Mouse (Mus musculus) urinary bladder, postnatal 4 days (tissue): ENCODE results near the gene Ntrk2.

Source experiments
- DNase-seq, 2 experiments: peaks; one replicate each; pipeline ENCODE4 v3.0.0; 2021 to 2022; ENCODE audit warnings: low spot score in 2 of 2

Ntrk2 gene

DNA sequence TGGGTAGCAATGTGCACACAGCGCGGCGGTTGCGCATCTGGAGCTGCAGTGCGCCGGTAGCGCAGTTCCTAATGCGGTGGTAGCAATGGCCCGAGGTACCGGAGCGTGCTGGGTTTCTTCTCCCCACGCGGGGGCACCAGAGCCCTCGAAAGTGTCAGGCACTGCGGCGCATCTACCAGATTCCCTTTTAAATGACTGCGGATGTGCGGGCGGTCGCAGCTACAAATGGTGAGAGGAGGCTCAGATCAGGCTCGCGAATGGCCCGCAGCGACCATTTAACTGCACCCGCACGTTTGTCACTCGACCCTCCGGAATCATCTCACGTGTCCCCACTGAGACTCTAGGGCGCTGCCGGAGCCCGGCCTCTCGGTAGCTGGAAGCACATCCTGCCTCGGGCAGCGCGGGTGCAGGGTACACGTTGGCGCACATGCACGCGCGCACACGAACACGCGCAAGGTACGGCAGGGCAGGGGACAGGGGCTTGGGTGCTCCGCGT is at the start of gene Ntrk2:
Gene Ntrk2, plus strand, starts transcription at position 173 of the 496 bp plus-strand sequence.
- peak; percentile 73 to 88 for DNase-seq

DNA sequence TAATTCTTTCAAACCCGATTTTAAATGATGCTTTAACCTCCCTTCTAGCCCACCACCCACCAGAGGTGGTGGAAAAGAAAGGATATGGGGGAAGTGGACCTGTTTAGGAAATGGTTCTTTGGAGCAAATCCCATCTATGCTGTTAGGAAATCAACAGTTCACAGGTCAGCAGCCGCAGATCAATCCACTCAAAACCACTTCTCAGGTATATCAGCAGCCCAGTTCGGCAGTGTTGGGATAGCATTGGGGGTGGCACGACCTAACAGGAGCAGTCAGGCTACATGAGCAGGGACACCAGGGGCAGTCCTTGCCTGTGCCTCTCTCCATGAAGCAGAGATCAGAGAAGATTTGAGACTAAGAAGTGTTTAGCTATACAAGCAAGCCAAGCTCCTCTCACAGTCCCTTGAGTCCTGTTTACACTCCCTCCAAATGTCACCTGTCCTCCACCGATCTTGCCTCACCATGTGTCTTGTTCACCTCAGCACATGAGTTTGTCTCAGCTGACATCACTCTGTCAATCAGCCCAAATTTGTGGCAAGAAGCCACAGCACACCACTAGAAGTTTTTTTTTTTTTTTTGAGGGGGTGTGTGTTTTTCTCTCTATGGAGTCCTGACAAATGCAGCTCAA is 45.3 kb upstream of the Ntrk2 start:
- DNase-seq: no peak

DNA sequence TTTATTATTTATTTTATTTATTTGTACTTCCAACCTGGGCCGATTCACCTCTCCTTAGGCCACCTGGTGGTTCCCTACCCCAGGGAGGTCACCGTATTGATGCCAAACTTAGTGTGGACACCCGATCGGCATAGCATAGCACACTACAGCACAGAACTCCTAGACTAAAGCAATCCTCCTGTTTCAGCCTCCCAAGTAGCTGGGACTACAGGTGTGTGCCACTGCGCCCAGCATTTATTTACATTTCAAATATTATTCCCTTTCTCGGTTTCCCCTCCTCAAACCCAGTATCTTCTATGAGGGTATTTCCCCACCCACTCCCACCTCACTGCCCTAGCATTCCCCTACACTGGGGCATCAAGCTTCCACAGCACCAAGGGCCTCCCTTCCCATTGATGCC is 38.1 kb upstream of the Ntrk2 start:
- no peak for DNase-seq

DNA sequence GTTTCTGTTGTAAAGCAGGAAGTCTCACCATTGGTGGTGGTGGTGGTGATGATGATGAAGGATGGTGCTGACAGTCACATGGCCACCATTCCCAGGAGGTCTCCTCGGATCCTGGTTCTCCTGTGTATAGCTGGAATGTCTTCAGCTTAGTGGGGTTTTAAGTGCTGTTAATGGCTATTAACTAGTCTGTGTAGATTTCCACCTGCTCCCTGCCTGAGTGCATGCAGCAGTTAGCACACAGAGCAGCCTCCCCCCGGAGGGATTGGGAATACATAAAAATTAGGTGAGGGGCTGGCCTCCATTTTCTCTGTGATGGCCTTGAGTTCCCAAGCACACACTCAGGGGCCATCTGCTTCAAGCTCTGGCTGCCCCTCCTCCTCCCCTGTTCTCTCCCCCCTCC is 36.9 kb upstream of the Ntrk2 start:
- DNase-seq: no peak

DNA sequence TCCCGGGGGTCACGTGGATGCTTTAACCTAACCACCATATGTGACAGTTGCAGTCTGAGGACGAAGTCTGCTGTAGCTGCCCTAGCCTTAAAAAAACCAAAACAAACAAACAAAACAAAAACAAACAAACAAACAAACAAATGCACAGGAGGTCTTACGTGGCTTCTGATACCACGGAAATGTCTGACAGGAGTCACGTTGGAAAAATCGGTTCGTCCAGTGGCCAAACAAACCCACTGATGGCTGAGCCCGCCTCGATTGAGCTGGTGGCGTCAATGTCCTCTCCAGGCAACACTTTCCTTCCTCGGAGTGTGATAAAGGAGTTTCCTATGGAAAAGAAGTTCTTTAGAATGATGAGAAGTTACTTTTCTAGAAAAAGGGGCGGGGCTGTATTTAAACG is 27.1 kb upstream of the Ntrk2 start:
- no peak for DNase-seq

DNA sequence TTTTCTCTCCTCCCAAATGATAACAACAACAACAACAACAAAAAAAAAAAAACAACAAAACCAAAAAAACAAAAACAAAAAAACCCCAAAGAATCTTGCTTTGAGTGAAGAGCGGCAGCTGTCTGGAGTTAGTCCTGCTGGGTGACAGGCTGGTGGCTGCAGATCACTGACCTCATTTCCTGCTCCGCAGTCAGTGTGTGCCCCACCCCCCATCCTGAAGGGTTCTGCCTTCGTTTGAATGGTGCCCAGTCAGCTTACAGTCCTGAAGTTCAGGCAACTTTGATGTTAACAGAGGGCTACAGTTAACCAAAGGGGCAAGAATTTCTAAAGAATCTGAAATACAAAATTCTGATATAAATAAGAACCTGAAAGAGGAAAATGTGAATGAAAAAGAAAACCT is 19.9 kb upstream of the Ntrk2 start:
- no peak for DNase-seq

DNA sequence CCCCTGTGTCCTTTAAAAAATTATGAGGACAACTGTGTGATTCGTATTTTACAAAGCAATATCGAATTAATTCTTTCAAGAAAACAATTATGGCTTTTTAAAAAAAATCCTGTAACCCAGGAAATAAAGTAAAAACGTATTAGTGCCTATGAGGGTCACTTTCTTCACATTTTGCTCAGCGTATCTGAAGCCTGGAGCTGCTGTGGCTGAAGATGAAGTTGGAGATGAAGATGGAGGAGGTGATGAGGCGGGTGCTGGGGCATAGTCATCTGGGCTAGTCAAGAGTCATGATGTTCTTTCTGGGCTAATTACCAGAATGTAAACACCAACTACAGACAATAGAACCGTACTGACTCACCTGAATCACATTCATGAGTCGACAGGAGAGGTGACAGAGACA is 15.6 kb upstream of the Ntrk2 start:
- DNase-seq: no peak

DNA sequence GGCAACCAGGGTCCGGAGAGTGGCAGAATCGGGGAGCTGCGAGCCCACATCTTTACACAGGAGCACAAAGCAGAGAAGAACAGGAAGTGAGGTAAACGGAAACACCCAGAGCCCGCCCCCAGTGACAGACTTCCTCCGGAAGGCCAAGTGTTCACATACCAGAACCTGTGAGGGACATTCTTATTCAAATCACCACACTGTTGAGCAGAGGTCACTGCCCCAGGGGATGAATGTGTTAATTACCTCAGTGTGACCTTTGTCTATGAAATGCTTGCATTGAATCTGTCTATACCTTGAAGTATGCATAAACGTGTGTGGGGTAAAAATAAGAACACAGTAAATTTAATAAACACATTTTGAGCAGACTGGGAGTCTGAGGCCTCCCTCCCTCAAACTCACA is 9.0 kb upstream of the Ntrk2 start:
- DNase-seq: no peak

DNA sequence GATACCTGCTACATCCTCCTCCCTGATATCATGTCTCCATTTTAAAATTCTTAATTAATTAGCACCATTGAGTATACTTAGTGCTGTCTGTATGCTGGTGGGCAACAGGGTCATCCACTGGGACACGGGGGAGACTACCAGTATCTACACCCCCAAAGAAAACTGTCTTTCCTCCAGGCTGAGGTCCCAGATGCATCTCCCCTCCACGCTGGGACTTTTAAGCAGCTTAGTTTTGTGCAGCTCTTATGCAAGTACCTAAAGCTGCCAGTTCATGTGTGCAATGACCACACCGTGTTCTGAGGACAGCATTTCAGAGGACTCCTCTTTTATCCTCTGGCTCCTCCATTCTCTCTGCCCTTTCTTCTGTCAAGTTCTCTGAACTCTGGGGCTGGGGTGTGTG is 5.1 kb upstream of the Ntrk2 start:
- no peak for DNase-seq

DNA sequence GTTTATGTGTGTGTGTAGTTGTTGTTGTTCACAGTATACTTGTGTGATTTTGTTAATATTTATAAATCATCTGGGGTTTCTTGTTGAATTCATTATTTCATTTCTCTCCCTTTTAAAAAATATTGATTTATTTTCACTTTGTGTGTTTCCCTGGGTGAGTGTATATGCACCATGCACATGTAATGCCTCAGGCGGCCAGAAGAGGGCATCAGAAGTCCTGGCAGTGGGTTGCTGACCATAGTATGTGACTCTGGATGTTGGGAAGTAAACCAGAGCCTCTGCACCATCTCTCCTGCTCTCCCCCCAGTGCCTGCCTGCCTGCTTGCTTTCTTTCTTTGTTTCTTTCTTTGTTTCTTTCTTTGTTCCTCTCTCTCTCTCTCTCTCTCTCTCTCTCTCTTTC is 2.5 kb upstream of the Ntrk2 start:
- no peak for DNase-seq

DNA sequence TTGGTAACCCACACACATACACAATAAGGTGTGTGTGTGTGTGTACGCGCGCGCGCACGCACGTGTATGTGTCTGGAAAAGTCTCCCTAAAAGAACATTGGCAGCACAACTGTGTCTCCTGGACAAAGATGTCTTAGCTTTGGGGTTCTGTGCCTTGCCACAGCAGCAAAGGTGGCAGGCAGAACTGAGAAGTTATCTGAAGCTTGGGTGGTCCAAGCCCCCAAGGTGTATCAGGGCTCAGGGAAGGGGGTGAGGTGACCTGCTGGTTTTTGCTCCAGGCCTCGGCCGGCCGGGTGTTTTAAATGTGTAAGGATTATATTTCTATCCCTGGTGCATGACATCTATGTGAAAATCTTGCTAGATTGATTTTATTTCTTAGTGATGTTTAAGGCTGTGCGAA is 536 bp upstream of the Ntrk2 start:
- no peak for DNase-seq

DNA sequence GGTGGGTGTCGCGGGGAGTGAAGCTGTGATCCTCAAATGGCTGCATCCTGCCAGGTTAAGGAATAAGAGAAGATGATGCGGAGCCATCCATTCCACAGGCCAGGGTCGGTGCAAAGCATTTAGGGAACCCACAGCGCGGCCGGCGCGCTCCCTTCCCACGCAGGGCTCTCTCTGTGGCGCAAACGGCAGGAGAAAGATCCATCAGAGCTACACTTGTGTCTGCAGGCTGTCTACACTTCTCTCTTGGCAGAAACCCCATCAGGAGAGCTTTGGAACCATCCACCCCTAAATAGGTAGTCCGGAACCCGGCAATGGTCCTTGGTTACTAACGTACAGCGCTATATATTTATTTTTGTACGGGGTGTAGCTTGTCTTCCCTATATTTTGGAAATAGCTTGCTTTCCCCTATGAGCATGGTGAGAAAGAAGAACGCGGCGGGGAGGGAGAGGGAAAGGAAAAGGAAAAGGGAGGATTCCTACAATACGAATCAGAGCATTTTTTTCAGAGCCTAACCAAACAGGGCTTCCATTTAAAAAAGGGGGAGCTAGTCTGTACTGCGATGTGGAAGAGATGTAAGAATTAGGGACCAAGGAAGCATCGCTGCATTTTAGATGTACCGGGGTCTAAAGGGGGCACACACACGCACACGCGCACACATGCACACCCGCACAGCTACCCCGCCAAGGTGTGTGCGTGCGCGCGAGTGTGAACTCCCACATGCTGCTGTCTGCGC is 693 bp downstream of the Ntrk2 start:
- no peak for DNase-seq

DNA sequence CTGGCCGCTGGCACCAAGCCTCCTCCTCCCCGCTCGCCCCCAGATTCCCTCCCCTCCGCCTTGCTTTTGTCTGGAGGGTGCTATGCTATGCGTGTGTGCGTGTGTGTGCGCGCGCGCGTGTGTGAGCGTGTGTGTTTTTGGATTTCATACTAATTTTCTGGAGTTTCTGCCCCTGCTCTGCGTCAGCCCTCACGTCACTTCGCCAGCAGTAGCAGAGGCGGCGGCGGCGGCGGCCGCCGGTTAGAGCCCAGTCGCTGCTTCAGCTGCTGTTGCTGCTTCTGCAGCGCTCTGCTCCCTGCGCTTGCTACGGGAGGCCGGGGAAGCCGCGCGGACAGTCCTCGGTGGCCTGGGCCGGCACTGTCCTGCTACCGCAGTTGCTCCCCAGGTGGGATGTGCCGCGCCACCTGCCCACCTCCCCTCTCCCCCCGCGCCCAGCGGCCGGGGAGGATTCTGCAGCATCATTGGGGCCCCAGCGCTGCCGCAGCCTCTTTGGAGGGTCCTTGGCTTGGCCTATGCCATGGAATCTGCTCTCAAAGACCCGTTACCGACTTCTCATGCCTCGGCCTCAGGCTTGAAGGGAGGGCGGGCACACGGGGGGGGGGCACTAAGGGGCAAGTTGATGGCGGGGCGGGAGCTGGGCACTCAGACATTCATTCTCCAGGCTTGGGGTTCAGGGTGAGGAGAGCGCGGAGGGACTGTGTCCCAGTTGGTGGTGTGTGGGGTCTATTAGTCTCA is 1.4 kb downstream of the Ntrk2 start:
- DNase-seq: peak in 1 of 2 experiments; percentile 25

DNA sequence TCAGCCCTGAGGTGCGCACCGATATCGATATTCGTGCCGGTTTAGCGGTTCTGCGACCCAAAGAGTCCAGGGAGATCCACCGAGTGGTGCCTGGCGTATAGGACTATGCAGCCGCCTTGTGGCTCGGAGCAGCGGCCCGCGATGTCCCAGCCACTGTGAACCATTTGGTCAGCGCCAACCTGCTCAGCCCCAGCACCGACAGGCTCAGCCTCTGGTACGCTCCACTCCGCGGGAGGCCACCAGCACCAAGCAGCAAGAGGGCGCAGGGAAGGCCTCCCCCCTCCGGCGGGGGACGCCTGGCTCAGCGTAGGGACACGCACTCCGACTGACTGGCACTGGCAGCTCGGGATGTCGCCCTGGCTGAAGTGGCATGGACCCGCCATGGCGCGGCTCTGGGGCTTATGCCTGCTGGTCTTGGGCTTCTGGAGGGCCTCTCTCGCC is 2.0 kb downstream of the Ntrk2 start:
- DNase-seq: peak in 1 of 2 experiments; percentile 19

DNA sequence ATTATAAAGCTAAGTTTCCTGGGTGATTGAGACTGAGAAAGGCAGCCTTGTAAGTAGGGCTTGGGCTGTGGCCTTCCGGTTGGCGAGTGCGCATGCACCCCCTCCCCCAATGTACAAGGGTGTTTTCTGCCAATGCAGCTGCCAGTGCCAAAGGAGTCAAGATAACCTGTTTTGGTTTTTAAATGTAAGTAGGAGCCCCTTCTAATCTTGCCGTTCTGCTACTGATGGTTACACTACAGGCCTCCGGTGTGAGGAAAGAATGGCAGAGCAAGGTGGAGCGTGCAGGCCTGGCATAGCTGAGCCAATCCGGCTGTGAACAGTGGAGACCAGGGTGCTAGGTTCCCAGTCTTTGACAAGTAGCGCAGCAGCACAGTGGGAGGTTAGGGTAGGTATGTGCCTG is 3.6 kb downstream of the Ntrk2 start:
- DNase-seq: no peak

DNA sequence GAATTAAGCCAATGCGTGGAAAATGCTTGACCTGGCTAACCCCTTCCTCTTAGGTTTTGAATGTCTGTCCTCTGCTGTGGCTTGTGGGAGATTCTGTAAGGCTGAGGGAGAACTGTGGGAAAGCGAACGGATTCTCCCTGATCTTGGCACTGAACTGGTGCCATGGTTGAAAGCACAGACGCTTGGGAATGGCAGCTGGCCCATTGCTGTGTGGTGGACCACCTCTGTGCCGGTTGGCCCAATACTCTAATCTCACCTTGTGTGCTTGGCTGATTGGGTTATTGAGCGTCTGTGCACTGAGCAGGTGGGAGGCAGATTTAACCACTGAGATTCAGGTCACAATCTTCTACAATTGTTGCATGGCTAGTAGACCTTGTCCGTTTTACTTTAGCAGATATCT is 18.4 kb downstream of the Ntrk2 start:
- DNase-seq: no peak

DNA sequence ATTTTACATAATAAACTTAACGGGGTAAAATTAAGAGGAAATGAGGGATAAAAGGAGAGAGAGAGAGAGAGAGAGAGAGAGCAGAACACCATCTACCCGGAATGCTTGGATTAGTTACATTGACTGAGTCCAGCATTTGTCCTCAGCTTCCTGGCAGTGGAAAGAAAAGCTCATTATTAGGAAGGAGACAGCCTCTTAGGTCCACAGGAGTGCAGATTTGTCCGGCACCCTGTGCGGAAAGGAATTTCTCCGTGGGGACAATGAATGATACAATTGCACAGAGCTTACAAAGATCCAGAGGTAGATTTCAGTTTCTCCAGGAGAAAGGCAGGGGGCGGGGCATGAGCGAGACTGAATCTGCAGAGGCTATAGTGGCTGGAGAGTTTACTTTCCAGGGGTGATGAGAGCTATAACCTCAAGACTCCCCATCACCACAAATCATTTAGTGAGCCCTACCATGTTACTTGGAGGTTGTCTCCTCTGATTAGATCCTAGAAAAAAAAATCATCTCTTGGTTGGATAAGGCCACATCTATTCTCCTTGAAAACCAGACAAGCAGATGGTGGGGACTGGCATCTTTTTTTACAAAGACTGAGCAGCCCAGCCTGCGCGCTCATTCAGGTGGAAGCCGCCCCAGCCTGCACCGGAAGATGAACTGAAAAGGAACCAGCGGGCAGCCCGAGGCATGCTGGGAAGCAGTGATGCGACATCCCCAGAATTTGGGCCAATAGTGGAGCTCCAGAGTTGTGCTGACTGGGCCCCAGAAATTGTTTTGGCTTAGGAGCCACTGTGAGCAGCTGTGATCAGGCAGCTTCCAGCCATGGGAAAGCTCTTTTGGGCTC is 20.2 kb downstream of the Ntrk2 start:
- no peak for DNase-seq

DNA sequence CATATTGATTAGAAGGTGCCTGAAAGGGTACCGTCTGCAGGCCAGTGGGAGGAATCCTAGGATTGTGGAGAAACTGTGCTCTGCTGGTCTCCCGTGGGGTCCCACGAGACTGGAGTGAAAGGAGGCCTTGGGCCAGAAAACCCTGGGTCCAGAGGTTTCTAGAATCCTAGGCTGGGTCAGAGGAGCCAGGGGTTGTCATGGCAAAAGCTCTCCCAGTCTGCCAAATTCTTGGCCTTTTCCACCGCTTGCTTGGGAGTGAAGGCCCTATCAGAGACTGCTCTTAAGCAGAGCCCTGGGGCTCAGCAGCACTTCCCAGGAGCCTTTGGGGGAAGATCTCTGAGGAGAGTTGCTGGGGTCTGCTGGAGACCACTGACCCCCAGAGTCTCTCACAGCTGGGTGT is 25.6 kb downstream of the Ntrk2 start:
- DNase-seq: no peak

DNA sequence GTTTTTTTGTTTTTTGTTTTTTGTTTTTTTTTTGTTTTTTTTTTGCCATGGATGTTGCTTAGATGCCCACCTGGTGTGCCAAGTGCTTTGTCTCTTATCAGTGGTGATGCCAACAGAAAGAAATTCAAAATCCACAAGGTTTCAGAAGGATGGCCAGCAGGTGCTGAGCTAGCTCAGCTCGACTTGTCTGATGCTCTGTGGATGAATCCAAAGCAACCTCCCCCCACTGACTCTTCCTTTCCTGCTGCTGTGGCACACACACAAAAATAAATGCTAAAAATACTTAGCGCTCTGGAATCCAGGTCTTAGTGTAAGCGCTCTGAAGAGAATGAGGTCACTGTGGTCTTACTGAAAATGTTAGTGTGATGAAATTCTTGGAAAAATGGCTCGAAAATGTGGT is 28.4 kb downstream of the Ntrk2 start:
- DNase-seq: no peak

DNA sequence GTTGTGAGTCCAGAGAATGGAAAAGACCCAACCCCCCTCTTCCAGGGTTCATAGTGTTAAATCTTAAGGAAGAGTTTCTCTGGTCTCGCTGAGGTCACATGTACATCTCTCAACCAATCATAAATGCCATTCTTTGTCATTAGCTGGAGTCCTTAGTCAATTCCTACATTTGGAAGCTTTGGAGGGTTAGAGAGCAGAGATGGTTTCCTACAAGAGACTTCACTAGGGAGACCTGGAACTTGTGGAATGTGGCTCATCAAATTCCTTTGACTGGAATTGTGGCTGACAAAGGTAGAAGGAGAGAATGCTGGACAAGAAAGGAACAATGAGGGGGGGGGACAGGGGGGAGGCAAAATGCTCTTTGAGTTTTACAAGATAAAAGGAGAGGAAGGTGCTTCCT is 30.5 kb downstream of the Ntrk2 start:
- DNase-seq: no peak

DNA sequence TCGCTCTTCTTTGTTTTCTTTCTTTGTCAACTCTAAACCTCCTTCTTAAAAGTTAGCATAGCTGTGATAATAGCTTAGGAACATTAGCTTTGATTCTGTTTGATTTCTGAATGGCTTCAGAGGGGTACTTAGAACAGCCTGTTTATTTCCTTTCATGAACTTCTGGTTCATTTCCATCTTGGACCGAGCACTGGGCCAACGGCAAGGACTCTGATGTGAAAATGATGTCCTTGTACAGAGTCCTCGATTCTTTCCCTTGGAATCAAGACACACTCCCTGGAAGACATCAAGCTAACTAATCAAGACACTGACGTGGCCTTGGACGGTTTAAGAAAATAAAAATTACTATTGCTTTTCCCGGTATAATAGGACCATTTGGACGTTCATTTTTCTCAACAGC is 31.7 kb downstream of the Ntrk2 start:
- no peak for DNase-seq
